Mouse (Mus musculus): ENCODE results near the gene Ccdc28b.
A peak's percentile ranks its signal among the peaks of the same experiment; 100 is the strongest.

Gene Ccdc28b

GRCm38 (mm10) chr4:129616631-129617030 lies 7.1 kb downstream of the Ccdc28b start:
- no peak for TF ChIP-seq GATA4 (IDR thresholded peaks at IDR 0.05; ENCODE audit: insufficient replicate concordance, low read length)

- TF ChIP-seq GATA4 (IDR thresholded peaks at IDR 0.05; ENCODE audit: insufficient replicate concordance, low read length), result no peak
Observed at GRCm38 (mm10) chr4:129615801-129616290, 7.9 kb downstream of the Ccdc28b start.

- TF ChIP-seq GATA4 (IDR thresholded peaks at IDR 0.05; ENCODE audit: insufficient replicate concordance, low read length), result no peak
Observed at GRCm38 (mm10) chr4:129614093-129614492, 9.7 kb downstream of the Ccdc28b start, which contains the start of gene Dcdc2b. Gene Dcdc2b (minus strand): TSS chr4:129614257.

- no peak for TF ChIP-seq GATA4 (IDR thresholded peaks at IDR 0.05; ENCODE audit: insufficient replicate concordance, low read length)
Observed at GRCm38 (mm10) chr4:129610472-129610871, 13.3 kb downstream of the Ccdc28b start.

- no peak for TF ChIP-seq GATA4 (IDR thresholded peaks at IDR 0.05; ENCODE audit: insufficient replicate concordance, low read length)
Observed at GRCm38 (mm10) chr4:129610026-129610425, 13.7 kb downstream of the Ccdc28b start.

- no peak for TF ChIP-seq GATA4 (IDR thresholded peaks at IDR 0.05; ENCODE audit: insufficient replicate concordance, low read length)
Observed at GRCm38 (mm10) chr4:129609139-129609631, 14.6 kb downstream of the Ccdc28b start.

- TF ChIP-seq GATA4 (IDR thresholded peaks at IDR 0.05; ENCODE audit: insufficient replicate concordance, low read length), result no peak
Observed at GRCm38 (mm10) chr4:129608426-129609025, 15.2 kb downstream of the Ccdc28b start.

- peak; percentile 23; the same call in 1 of the 2 replicates for TF ChIP-seq GATA4 (IDR thresholded peaks at IDR 0.05; ENCODE audit: insufficient replicate concordance, low read length)
Observed at GRCm38 (mm10) chr4:129600233-129601158, 23.3 kb downstream of the Ccdc28b start, which contains the start of the genes Eif3i and Tmem234. Gene Eif3i (minus strand): TSS chr4:129600648. Gene Tmem234 (plus strand): TSS chr4:129600668.

GRCm38 (mm10) chr4:129588865-129589264 lies 34.9 kb downstream of the Ccdc28b start:
- TF ChIP-seq GATA4 (IDR thresholded peaks at IDR 0.05; ENCODE audit: insufficient replicate concordance, low read length), result no peak

GRCm38 (mm10) chr4:129586943-129587342 lies 36.8 kb downstream of the Ccdc28b start:
- no peak for TF ChIP-seq GATA4 (IDR thresholded peaks at IDR 0.05; ENCODE audit: insufficient replicate concordance, low read length)

GRCm38 (mm10) chr4:129585773-129586172 lies 38.0 kb downstream of the Ccdc28b start:
- no peak for TF ChIP-seq GATA4 (IDR thresholded peaks at IDR 0.05; ENCODE audit: insufficient replicate concordance, low read length)

- no peak for TF ChIP-seq GATA4 (IDR thresholded peaks at IDR 0.05; ENCODE audit: insufficient replicate concordance, low read length)
Observed at GRCm38 (mm10) chr4:129584884-129585608, 38.7 kb downstream of the Ccdc28b start.

- no peak for TF ChIP-seq GATA4 (IDR thresholded peaks at IDR 0.05; ENCODE audit: insufficient replicate concordance, low read length)
Observed at GRCm38 (mm10) chr4:129584370-129584769, 39.4 kb downstream of the Ccdc28b start.

GRCm38 (mm10) chr4:129582251-129582650 lies 41.5 kb downstream of the Ccdc28b start:
- no peak for TF ChIP-seq GATA4 (IDR thresholded peaks at IDR 0.05; ENCODE audit: insufficient replicate concordance, low read length)

GRCm38 (mm10) chr4:129580347-129580746 lies 43.4 kb downstream of the Ccdc28b start:
- no peak for TF ChIP-seq GATA4 (IDR thresholded peaks at IDR 0.05; ENCODE audit: insufficient replicate concordance, low read length)
